Mouse (Mus musculus) midbrain, embryonic 15.5 days (tissue): ENCODE measurements at regions not wholly inside any gene's neighbourhood (a gene's known extent, or its start where the extent isn't known, plus 50 kb on each side); places are given as distances from the start of the nearest gene placed in this dataset.

Experiments
- ATAC-seq: fragments of 200-750 bp; cut with Nextera tagmentation; replicated peaks from 2 replicates; pipeline ENCODE4 v1.8.0; 2017; ENCODE audit warnings: moderate TSS enrichment
- H3K27ac ChIP-seq: fragments of 300-500 bp; sonication (generic); 2 replicates; pipeline ENCODE4 v1.5.1; 2015; ENCODE audit warnings: mild to moderate bottlenecking, inconsistent platforms
- H3K27me3 ChIP-seq: fragments of 300-500 bp; sonication (generic); replicated peaks from 2 replicates; pipeline ENCODE4 v1.6.1; 2015; ENCODE audit warnings: inconsistent platforms
- H3K36me3 ChIP-seq: fragments of 300-500 bp; sonication (generic); replicated peaks from 2 replicates; pipeline ENCODE4 v1.6.1; 2015; ENCODE audit warnings: inconsistent platforms
- H3K4me1 ChIP-seq: fragments of 300-500 bp; sonication (generic); 2 replicates; pipeline ENCODE4 v1.6.1; 2015; ENCODE audit warnings: inconsistent platforms
- H3K4me2 ChIP-seq: fragments of 300-500 bp; sonication (generic); 2 replicates; pipeline ENCODE4 v1.6.1; 2015; ENCODE audit warnings: inconsistent platforms, mild to moderate bottlenecking, moderate library complexity
- H3K4me3 ChIP-seq: fragments of 300-500 bp; sonication (generic); 2 replicates; pipeline ENCODE4 v1.5.1; 2015; ENCODE audit warnings: mild to moderate bottlenecking, inconsistent platforms
- H3K9ac ChIP-seq: fragments of 300-500 bp; sonication (generic); 2 replicates; pipeline ENCODE4 v1.6.1; 2015; ENCODE audit warnings: mild to moderate bottlenecking, inconsistent platforms
- H3K9me3 ChIP-seq: fragments of 300-500 bp; sonication (generic); 2 replicates; pipeline ENCODE4 v1.6.1; 2016; ENCODE audit warnings: inconsistent platforms
- WGBS: fragments of 180-500 bp; shearing (Covaris S2); methylation state at CpG from one replicate; pipeline ENCODE4 v1.1.7; 2015; ENCODE audit warnings: mixed read lengths; 5-methylcytosine and 5-hydroxymethylcytosine counted together

DNA sequence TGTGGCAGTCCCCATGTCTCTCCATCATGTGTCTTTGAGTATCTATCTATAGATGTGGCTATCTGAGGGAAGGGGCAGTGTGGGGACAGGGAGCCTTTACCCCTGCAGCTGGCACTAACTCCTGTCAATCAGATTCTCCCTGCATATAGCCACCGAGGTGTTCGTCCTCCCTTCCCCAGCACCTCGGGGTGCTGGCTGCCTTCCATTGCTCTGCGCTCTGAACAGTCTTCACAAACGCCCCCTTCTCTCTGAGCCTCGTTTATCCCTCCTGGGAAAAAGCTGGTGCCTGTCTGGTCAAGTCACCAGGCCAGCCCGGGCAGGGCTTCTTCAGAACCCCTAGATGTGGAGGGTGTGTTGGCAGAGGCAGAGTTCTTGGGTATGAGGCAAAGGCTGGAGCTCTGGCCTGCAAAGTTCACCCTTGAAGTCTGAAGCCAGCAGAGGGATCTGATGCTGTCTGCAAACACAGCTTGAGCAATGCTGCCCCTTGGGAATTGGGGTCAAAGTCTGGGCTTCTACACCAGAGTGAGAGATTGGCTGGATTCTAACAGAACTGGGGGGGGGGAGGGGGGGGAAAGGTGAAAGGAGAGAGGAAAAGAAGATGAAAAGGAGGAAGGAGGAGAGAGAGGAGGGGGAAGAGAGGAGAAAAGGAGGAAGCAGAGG lies 175.5 kb upstream of the Igsf21 start:
- no peak overlapping the region for H3K4me3 ChIP-seq
- H3K4me1 ChIP-seq: no peaks in the 10 kb centered on the region
- ATAC-seq: no peak
- H3K9me3 ChIP-seq: no peaks in the 10 kb centered on the region
- H3K9ac ChIP-seq: no peak overlapping the region
- 71% methylated on average over 7 of the region's 7 CpGs for WGBS
- H3K27me3 ChIP-seq: no peaks in the 10 kb centered on the region
- no peak overlapping the region for H3K4me2 ChIP-seq
- H3K36me3 ChIP-seq: no peaks in the 10 kb centered on the region
- H3K27ac ChIP-seq: no peak overlapping the region

DNA sequence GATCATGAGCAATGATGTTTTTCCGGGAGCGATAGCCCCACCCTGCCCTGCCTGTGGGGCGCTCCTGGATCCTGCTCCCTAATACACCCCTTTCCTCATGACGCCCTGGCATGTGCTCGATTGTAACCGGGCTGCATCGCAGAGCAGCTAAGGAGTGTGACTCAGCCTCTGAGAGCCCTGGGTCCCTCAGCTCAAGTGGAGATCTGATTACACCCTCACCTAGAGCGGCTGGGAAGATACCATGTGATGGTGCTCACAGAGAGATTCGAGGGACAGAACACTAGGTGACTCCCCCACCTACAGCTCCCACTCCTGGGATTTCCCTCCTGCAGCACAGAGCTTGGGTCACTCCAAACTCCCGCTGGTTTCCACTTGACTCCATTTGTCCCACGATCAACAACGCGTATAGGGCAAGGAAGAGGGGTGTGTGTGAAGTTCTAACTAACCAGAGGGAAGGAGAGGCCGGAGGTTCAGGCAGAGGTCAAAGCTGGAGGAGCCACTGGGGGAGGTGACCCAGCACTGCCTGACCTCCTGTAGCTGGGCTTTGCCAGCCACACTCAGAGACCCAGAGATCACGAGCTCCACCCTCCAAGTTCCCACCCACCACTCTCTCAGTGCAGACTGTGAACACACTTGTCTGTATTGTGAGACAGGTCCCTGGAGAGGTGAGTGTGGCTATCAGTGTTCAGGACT lies 173.3 kb upstream of the Igsf21 start:
- H3K9ac ChIP-seq: no peak overlapping the region
- H3K4me2 ChIP-seq: no peak overlapping the region
- 79% methylated on average over 15 of the region's 15 CpGs for WGBS
- H3K4me3 ChIP-seq: no peak overlapping the region
- H3K9me3 ChIP-seq: no peaks in the 10 kb centered on the region
- H3K4me1 ChIP-seq: no peaks in the 10 kb centered on the region
- H3K27me3 ChIP-seq: no peaks in the 10 kb centered on the region
- no peak for ATAC-seq
- H3K27ac ChIP-seq: no peak overlapping the region
- H3K36me3 ChIP-seq: no peaks in the 10 kb centered on the region

DNA sequence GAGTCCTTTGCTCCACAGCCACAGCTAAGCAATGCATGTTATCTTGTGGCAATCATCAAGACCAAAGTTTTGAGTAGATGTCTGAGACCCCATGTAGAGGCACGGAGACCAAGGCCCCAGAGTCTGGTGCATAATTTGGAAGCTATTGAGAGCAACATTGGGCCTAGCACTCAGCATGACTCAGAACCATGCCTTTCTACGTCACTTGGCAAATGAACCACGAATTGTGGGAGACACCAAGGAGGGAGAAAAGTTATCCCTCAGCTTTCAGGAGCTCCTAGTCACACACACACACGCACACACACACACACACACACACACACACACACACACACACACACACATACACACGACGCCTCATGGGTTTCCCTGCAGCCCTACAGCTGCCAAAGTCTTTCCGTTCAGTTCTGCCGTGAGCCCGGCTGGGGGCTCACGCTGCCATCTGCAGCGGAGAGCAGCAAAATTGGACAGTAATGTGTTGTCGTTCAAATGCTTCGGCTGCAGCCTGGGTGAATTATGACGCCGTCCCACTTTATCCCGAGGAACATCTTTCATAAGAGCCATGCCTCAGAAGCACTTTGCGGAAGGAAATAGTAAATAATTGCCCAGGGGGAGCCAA lies 165.8 kb upstream of the Igsf21 start:
- no peaks in the 10 kb centered on the region for H3K9me3 ChIP-seq
- whole genome bisulfite sequencing: 64% methylated on average over 17 of the region's 17 CpGs
- H3K27me3 ChIP-seq: no peaks in the 10 kb centered on the region
- H3K4me2 ChIP-seq: no peak overlapping the region
- peaks cover 5% of the 10 kb centered on the region; the same call in 1 of the 2 replicates for H3K4me1 ChIP-seq
- no peak overlapping the region for H3K4me3 ChIP-seq
- H3K36me3 ChIP-seq: no peaks in the 10 kb centered on the region
- H3K9ac ChIP-seq: no peak overlapping the region
- H3K27ac ChIP-seq: peak overlapping the region; percentile 55
- ATAC-seq: no peak

- Histone ChIP-seq H3K4me1 (peaks cover 11% of the 10 kb centered on the region), H3K27me3 (no peaks in the 10 kb centered on the region), H3K36me3 (no peaks in the 10 kb centered on the region), H3K4me2 (no peak overlapping the region), H3K27ac (no peak overlapping the region), H3K9ac (no peak overlapping the region), H3K4me3 (no peak overlapping the region), H3K9me3 (no peaks in the 10 kb centered on the region)
- WGBS: 90% methylated on average over 5 of the region's 5 CpGs
- ATAC-seq: no peak
These were observed 161.9 kb upstream of the Igsf21 start for GRCm38 (mm10) chr4:140408446-140408845.

GRCm38 (mm10) chr4:140406913-140407312 lies 160.3 kb upstream of the Igsf21 start:
- no peaks in the 10 kb centered on the region for H3K9me3 ChIP-seq
- peaks cover 17% of the 10 kb centered on the region for H3K4me1 ChIP-seq
- no peak overlapping the region for H3K4me2 ChIP-seq
- H3K9ac ChIP-seq: no peak overlapping the region
- no peak overlapping the region for H3K27ac ChIP-seq
- ATAC-seq: no peak
- H3K27me3 ChIP-seq: no peaks in the 10 kb centered on the region
- no peak overlapping the region for H3K4me3 ChIP-seq
- 77% methylated on average over 4 of the region's 4 CpGs for WGBS
- no peaks in the 10 kb centered on the region for H3K36me3 ChIP-seq

DNA sequence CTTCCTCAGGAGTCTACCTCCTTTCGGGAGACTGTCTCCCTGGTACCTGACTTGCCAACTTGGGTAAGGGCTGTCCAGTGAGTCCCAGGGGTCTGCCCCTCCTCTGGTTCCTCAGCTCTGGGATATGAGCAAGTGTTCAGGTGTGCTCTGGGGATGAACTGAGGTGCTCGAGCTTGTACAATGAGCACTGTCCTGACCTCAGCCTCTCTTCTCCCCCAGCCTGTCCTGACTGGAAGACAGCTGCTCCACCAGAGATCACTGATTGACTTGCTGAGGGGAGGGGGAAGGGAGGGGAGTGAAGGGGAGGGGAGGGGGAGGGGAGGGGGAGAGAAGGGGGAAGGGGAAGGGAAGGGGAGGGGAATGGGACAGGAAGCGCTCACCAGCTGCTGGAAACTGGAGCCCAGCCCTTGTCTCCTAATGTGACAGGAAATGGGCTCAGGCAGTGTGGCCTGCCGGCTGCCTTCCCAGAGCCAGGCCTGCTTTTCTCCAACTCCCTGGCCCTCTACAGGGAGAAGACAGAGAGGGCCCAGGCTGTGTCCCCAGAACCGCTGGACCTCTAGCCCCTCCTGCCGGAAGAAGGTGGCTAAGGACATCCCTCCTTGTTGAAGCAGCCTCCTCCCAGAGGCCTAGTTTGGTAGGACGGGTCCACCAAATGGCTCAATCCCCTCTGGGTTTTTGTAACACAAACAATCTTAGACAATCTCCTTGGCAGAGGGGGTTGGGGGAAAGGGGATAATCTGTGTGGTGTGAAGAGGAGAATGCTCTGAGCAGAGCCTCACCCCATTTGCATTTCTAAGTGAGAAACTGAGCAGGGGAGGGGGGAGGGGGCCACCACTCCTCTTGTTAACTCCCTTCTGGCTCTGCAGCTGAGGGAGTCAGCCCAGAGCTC lies 159.7 kb upstream of the Igsf21 start:
- peaks cover 19% of the 10 kb centered on the region for H3K4me1 ChIP-seq
- no peaks in the 10 kb centered on the region for H3K36me3 ChIP-seq
- 23% methylated on average over 7 of the region's 7 CpGs for WGBS
- H3K4me3 ChIP-seq: no peak overlapping the region
- H3K9me3 ChIP-seq: no peaks in the 10 kb centered on the region
- ATAC-seq: peak; percentile 71
- peak overlapping the region; percentile 65 for H3K27ac ChIP-seq
- no peak overlapping the region for H3K4me2 ChIP-seq
- H3K27me3 ChIP-seq: no peaks in the 10 kb centered on the region
- H3K9ac ChIP-seq: no peak overlapping the region

DNA sequence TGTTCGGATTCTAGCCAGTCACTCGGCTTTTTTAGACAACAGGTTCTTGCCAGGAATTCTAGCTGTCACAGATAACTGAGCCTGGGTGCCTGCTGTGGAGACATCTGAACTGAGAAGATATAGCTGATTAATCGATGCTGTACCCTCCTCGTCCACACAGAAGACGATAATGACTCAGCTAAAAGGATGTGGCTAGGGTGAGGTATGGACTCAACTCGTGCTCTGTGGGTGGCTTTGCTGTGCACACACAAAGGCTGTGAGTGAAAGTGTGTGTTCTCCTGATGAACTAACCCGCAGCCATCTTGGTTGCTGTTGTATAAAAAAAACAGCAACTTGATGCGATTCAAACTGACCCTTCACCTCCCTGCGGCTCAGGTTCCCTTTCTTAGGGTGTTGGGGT lies 158.8 kb upstream of the Igsf21 start:
- H3K4me1 ChIP-seq: peaks cover 19% of the 10 kb centered on the region
- no peak for ATAC-seq
- H3K9me3 ChIP-seq: no peaks in the 10 kb centered on the region
- no peaks in the 10 kb centered on the region for H3K36me3 ChIP-seq
- no peaks in the 10 kb centered on the region for H3K27me3 ChIP-seq
- no peak overlapping the region for H3K4me3 ChIP-seq
- WGBS: 80% methylated on average over 9 of the region's 9 CpGs
- no peak overlapping the region for H3K9ac ChIP-seq
- H3K4me2 ChIP-seq: no peak overlapping the region
- H3K27ac ChIP-seq: no peak overlapping the region

- peaks cover 19% of the 10 kb centered on the region for H3K4me1 ChIP-seq
- H3K36me3 ChIP-seq: no peaks in the 10 kb centered on the region
- no peak for ATAC-seq
- H3K9ac ChIP-seq: no peak overlapping the region
- no peaks in the 10 kb centered on the region for H3K27me3 ChIP-seq
- 39% methylated on average over 8 of the region's 8 CpGs for WGBS
- no peak overlapping the region for H3K27ac ChIP-seq
- H3K4me3 ChIP-seq: no peak overlapping the region
- H3K4me2 ChIP-seq: no peak overlapping the region
- no peaks in the 10 kb centered on the region for H3K9me3 ChIP-seq
These were observed 156.5 kb upstream of the Igsf21 start for GRCm38 (mm10) chr4:140403128-140403527.

- Histone ChIP-seq H3K27me3 (no peaks in the 10 kb centered on the region), H3K9me3 (no peaks in the 10 kb centered on the region), H3K36me3 (no peaks in the 10 kb centered on the region), H3K4me3 (no peak overlapping the region), H3K9ac (no peak overlapping the region), H3K4me1 (peaks cover 19% of the 10 kb centered on the region), H3K4me2 (no peak overlapping the region), H3K27ac (no peak overlapping the region)
- 48% methylated on average over 7 of the region's 7 CpGs for WGBS
- ATAC-seq: no peak
These were observed 155.7 kb upstream of the Igsf21 start for GRCm38 (mm10) chr4:140402319-140402718.

- Histone ChIP-seq H3K9me3 (no peaks in the 10 kb centered on the region), H3K4me3 (no peak overlapping the region), H3K4me1 (peaks cover 17% of the 10 kb centered on the region), H3K36me3 (no peaks in the 10 kb centered on the region), H3K4me2 (no peak overlapping the region), H3K27me3 (no peaks in the 10 kb centered on the region), H3K9ac (no peak overlapping the region), H3K27ac (no peak overlapping the region)
- 78% methylated on average over 10 of the region's 10 CpGs for WGBS
- ATAC-seq: no peak
These were observed 155.0 kb upstream of the Igsf21 start for GRCm38 (mm10) chr4:140401632-140402031.

- Histone ChIP-seq H3K27ac (no peak overlapping the region), H3K9me3 (no peaks in the 10 kb centered on the region), H3K27me3 (no peaks in the 10 kb centered on the region), H3K4me1 (peaks cover 14% of the 10 kb centered on the region; the same call in 1 of the 2 replicates), H3K9ac (no peak overlapping the region), H3K4me2 (no peak overlapping the region), H3K4me3 (no peak overlapping the region), H3K36me3 (no peaks in the 10 kb centered on the region)
- ATAC-seq: no peak
- 54% methylated on average over 8 of the region's 8 CpGs for WGBS
These were observed 150.0 kb upstream of the Igsf21 start for GRCm38 (mm10) chr4:140396548-140396947.

GRCm38 (mm10) chr4:140392290-140392689 lies 145.7 kb upstream of the Igsf21 start:
- 39% methylated on average over 7 of the region's 7 CpGs for WGBS
- no peak overlapping the region for H3K4me2 ChIP-seq
- no peak overlapping the region for H3K4me3 ChIP-seq
- H3K27ac ChIP-seq: 0 out of 2 replicates have a peak overlapping the region, but pooled peaks have one; percentile 28
- no peaks in the 10 kb centered on the region for H3K27me3 ChIP-seq
- peak; percentile 68 for ATAC-seq
- H3K9me3 ChIP-seq: no peaks in the 10 kb centered on the region
- H3K36me3 ChIP-seq: no peaks in the 10 kb centered on the region
- H3K9ac ChIP-seq: no peak overlapping the region
- peaks cover 17% of the 10 kb centered on the region; the same call in 1 of the 2 replicates for H3K4me1 ChIP-seq
